Mouse (Mus musculus) left cerebral cortex, postnatal 36 days (tissue): ENCODE measurements around the gene Btn2a2. TPM values are rescaled to one million over a fixed set of nuclear protein-coding genes. Genes with fewer than 3 reads are reported as not detected.

ENCODE experiments used
- DNase-seq, 2 experiments: peaks; one replicate each; pipeline ENCODE4 v3.0.0; 2021 to 2022; ENCODE audit warnings: low spot score in 2 of 2, mixed read lengths in 1 of 2
- intact Hi-C: fragments of 180-260 bp; cut with DNase I; formaldehyde crosslinking; loops from one replicate; pipeline ENCODE4 v1.15.1; 2025
- total RNA-seq, 2 experiments: library from RNA; stranded (reverse); gene quantifications; 2 replicates each; pipeline ENCODE4 v1.2.3; 2021

The Btn2a2 gene
- total RNA-seq: 1 to 10 TPM in 1 of 2 experiments, under 1 TPM in 1; 0.93 to 1.5 TPM

GRCm38 (mm10) chr13:23488400-23489322 is at the start of gene Btn2a2:
Gene Btn2a2 (minus strand): TSS chr13:23488857.
- peak; percentile 46 to 59 for DNase-seq
- intact Hi-C loops: no loop called here

- intact Hi-C loops: loop anchor here (10.0 kb wide), 1 partner anchor 1823 kb away; the partner anchor contains the start of genes Hist1h2ai, Hist1h2bl and Hist1h3h
- DNase-seq: no peak
Measured at GRCm38 (mm10) chr13:23538249-23538648, 49.6 kb upstream of the Btn2a2 start.

- DNase-seq: no peak
- intact Hi-C loops: loop anchor here (10.0 kb wide), 1 partner anchor 1822 kb away; the partner anchor contains the start of genes Hist1h2ai, Hist1h2bl and Hist1h3h
Measured at GRCm38 (mm10) chr13:23537006-23537710, 48.5 kb upstream of the Btn2a2 start.

GRCm38 (mm10) chr13:23536076-23536822 is 47.6 kb upstream of the Btn2a2 start:
- DNase-seq: no peak
- intact Hi-C loops: loop anchor here (10.0 kb wide), 1 partner anchor 1821 kb away; the partner anchor contains the start of genes Hist1h2ai, Hist1h2bl and Hist1h3h

- DNase-seq: peak; percentile 86 to 89
- intact Hi-C loops: loop anchor here (10.0 kb wide), 1 partner anchor 1821 kb away; the partner anchor contains the start of genes Hist1h2ai, Hist1h2bl and Hist1h3h
Measured at GRCm38 (mm10) chr13:23535137-23536075, 46.7 kb upstream of the Btn2a2 start, which contains the start of gene Hist1h3g. Gene Hist1h3g (plus strand): TSS chr13:23535422.

GRCm38 (mm10) chr13:23534368-23535131 is 45.9 kb upstream of the Btn2a2 start:
- intact Hi-C loops: loop anchor here (5.0 to 10.0 kb wide), 3 partner anchors 48 to 1820 kb away; partner anchors contain the start of genes Hist1h2ag, Hist1h2ai, Hist1h2bj and Hist1h2bl
- no peak for DNase-seq

- intact Hi-C loops: loop anchor here (5.0 to 10.0 kb wide), 3 partner anchors 49 to 1819 kb away; partner anchors contain the start of genes Hist1h2ag, Hist1h2ai, Hist1h2bj and Hist1h2bl
- DNase-seq: peak; percentile 67 to 73
Measured at GRCm38 (mm10) chr13:23533560-23534367, 45.1 kb upstream of the Btn2a2 start, which contains the start of gene Hist1h2af. Gene Hist1h2af (plus strand): TSS chr13:23533906.

- intact Hi-C loops: loop anchor here (5.0 to 10.0 kb wide), 3 partner anchors 50 to 1818 kb away; partner anchors contain the start of genes Hist1h2ag, Hist1h2ai, Hist1h2bj and Hist1h2bl
- DNase-seq: no peak
Measured at GRCm38 (mm10) chr13:23532262-23533075, 43.8 kb upstream of the Btn2a2 start.

- intact Hi-C loops: loop anchor here (5.0 to 10.0 kb wide), 3 partner anchors 51 to 1816 kb away; partner anchors contain the start of genes Hist1h2ag, Hist1h2ai, Hist1h2bj and Hist1h2bl
- peak; percentile 96 to 97 for DNase-seq
Measured at GRCm38 (mm10) chr13:23530901-23531875, 42.5 kb upstream of the Btn2a2 start, which contains the start of gene Hist1h4h. Gene Hist1h4h (plus strand): TSS chr13:23531050.

- intact Hi-C loops: loop anchor here (5.0 to 10.0 kb wide), 3 partner anchors 52 to 1816 kb away; partner anchors contain the start of genes Hist1h2ag, Hist1h2ai, Hist1h2bj and Hist1h2bl
- peak; percentile 55 to 66 for DNase-seq
Measured at GRCm38 (mm10) chr13:23530181-23530900, 41.7 kb upstream of the Btn2a2 start.

- no peak for DNase-seq
- intact Hi-C loops: loop anchor here (5.0 to 10.0 kb wide), 3 partner anchors 53 to 1815 kb away; partner anchors contain the start of genes Hist1h2ag, Hist1h2ai, Hist1h2bj and Hist1h2bl
Measured at GRCm38 (mm10) chr13:23529480-23530165, 41.0 kb upstream of the Btn2a2 start.

GRCm38 (mm10) chr13:23529005-23529404 is 40.3 kb upstream of the Btn2a2 start:
- intact Hi-C loops: no loop called here
- no peak for DNase-seq

- DNase-seq: peak; percentile 89 to 93
- intact Hi-C loops: no loop called here
Measured at GRCm38 (mm10) chr13:23526312-23526711, 37.7 kb upstream of the Btn2a2 start.
